Mouse (Mus musculus) G1E (cell line): ENCODE data around the gene Anxa9.

Experiments used
- CTCF ChIP-seq: IDR thresholded peaks from 2 replicates; pipeline ENCODE4 v1.5.1; 2012; ENCODE audit warnings: low read depth, low read length, inconsistent platforms, mixed read lengths
- GATA1 ChIP-seq: IDR thresholded peaks from 2 replicates; pipeline ENCODE4 v1.6.1; 2012; ENCODE audit warnings: borderline replicate concordance, low read length, inconsistent platforms, mixed read lengths
- POLR2AphosphoS5 ChIP-seq: IDR thresholded peaks from 2 replicates; pipeline ENCODE4 v1.6.1; 2012; ENCODE audit warnings: low read depth, low read length, inconsistent platforms; ENCODE audit not compliant: insufficient replicate concordance
- TAL1 ChIP-seq: conservative IDR thresholded peaks from 2 replicates; pipeline ENCODE4 v1.6.1; 2012; ENCODE audit warnings: low read depth, low read length, inconsistent platforms, mixed read lengths

DNA sequence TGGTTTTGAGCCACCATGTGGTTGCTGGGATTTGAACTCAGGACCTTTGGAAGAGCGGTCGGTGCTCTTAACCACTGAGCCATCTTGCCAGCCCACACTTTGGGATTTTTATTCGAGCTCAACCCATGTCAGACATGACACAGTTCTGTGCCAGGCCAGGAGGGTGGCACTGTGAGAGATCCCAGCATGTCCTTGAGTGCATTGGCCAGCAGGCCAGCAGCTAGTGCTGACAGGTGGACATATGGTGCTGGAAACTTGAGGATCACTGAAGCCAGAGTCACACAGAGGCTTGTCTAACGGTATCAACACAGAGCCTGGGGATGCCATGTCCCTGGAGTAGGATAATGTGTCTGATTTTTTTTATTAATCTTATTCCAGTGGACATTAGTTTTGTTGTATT, 17.6 kb downstream of the Anxa9 start:
- TF ChIP-seq CTCF (no peak), GATA1 (no peak), POLR2AphosphoS5 (no peak), TAL1 (no peak)
